Mouse (Mus musculus): ENCODE measurements around the gene Retnlg. TPM values are rescaled to one million over a fixed set of nuclear protein-coding genes. Genes with fewer than 3 reads are reported as not detected.

Retnlg gene
- polyA plus RNA-seq, 1 experiment from 2014 or later, result 1.1 TPM

GRCm38 (mm10) chr16:48871754-48872153 lies 667 bp upstream of the Retnlg start:
- no peaks in the 10 kb centered on the region for H3K36me3 ChIP-seq
- no peaks in the 10 kb centered on the region for H3K4me1 ChIP-seq (replicated peaks)
- no peak overlapping the region for H3K9ac ChIP-seq
- no peak overlapping the region for H3K4me3 ChIP-seq
- no peak overlapping the region for H3K27ac ChIP-seq
- ATAC-seq (replicated peaks; ENCODE audit: insufficient number of reproducible peaks, insufficient read depth, low FRiP score, low read depth), result no peak
- 78% methylated on average over 1 of the region's 1 CpGs for WGBS
- H3K9me3 ChIP-seq (replicated peaks), result no peaks in the 10 kb centered on the region
- no peak overlapping the region for H3K4me2 ChIP-seq
- no peaks in the 10 kb centered on the region for H3K27me3 ChIP-seq

- Histone ChIP-seq H3K9ac (no peak overlapping the region), H3K4me3 (no peak overlapping the region), H3K27me3 (no peaks in the 10 kb centered on the region), H3K27ac (no peak overlapping the region), H3K4me1 (replicated peaks) (no peaks in the 10 kb centered on the region), H3K4me2 (no peak overlapping the region), H3K9me3 (replicated peaks) (no peaks in the 10 kb centered on the region), H3K36me3 (no peaks in the 10 kb centered on the region)
- ATAC-seq (replicated peaks; ENCODE audit: insufficient number of reproducible peaks, insufficient read depth, low FRiP score, low read depth), result no peak
- 38% methylated on average over 2 of the region's 2 CpGs for WGBS
These were observed 18.3 kb downstream of the Retnlg start for GRCm38 (mm10) chr16:48890733-48891132.

GRCm38 (mm10) chr16:48899868-48900267 lies 27.4 kb downstream of the Retnlg start:
- H3K27me3 ChIP-seq, result no peaks in the 10 kb centered on the region
- H3K36me3 ChIP-seq, result no peaks in the 10 kb centered on the region
- no peak overlapping the region for H3K4me3 ChIP-seq
- H3K9ac ChIP-seq, result no peak overlapping the region
- H3K9me3 ChIP-seq (replicated peaks), result no peaks in the 10 kb centered on the region
- 43% methylated on average over 1 of the region's 1 CpGs for WGBS
- H3K27ac ChIP-seq, result no peak overlapping the region
- no peak for ATAC-seq (replicated peaks; ENCODE audit: insufficient number of reproducible peaks, insufficient read depth, low FRiP score, low read depth)
- no peak overlapping the region for H3K4me2 ChIP-seq
- no peaks in the 10 kb centered on the region for H3K4me1 ChIP-seq (replicated peaks)

- Histone ChIP-seq H3K27ac (no peak overlapping the region), H3K9me3 (replicated peaks) (no peaks in the 10 kb centered on the region), H3K27me3 (no peaks in the 10 kb centered on the region), H3K36me3 (no peaks in the 10 kb centered on the region), H3K4me2 (no peak overlapping the region), H3K4me3 (no peak overlapping the region), H3K4me1 (replicated peaks) (no peaks in the 10 kb centered on the region), H3K9ac (no peak overlapping the region)
- no peak for ATAC-seq (replicated peaks; ENCODE audit: insufficient number of reproducible peaks, insufficient read depth, low FRiP score, low read depth)
- WGBS, result 77% methylated on average over 1 of the region's 1 CpGs
These were observed 38.8 kb downstream of the Retnlg start for GRCm38 (mm10) chr16:48911184-48911583.

- WGBS, result 89% methylated on average over 3 of the region's 3 CpGs
- Histone ChIP-seq H3K9ac (no peak overlapping the region), H3K27ac (no peak overlapping the region), H3K4me2 (no peak overlapping the region), H3K4me3 (no peak overlapping the region), H3K9me3 (replicated peaks) (no peaks in the 10 kb centered on the region), H3K27me3 (no peaks in the 10 kb centered on the region), H3K4me1 (replicated peaks) (no peaks in the 10 kb centered on the region), H3K36me3 (no peaks in the 10 kb centered on the region)
- ATAC-seq (replicated peaks; ENCODE audit: insufficient number of reproducible peaks, insufficient read depth, low FRiP score, low read depth), result no peak
These were observed 40.8 kb downstream of the Retnlg start for GRCm38 (mm10) chr16:48913206-48913605.

- no peak overlapping the region for H3K27ac ChIP-seq
- 60% methylated on average over 1 of the region's 1 CpGs for WGBS
- no peaks in the 10 kb centered on the region for H3K9me3 ChIP-seq (replicated peaks)
- no peaks in the 10 kb centered on the region for H3K27me3 ChIP-seq
- peaks cover 25% of the 10 kb centered on the region for H3K36me3 ChIP-seq
- ATAC-seq (replicated peaks; ENCODE audit: insufficient number of reproducible peaks, insufficient read depth, low FRiP score, low read depth), result no peak
- no peaks in the 10 kb centered on the region for H3K4me1 ChIP-seq (replicated peaks)
- no peak overlapping the region for H3K4me3 ChIP-seq
- H3K4me2 ChIP-seq, result no peak overlapping the region
- no peak overlapping the region for H3K9ac ChIP-seq
These were observed 51.3 kb downstream of the Retnlg start for GRCm38 (mm10) chr16:48923724-48924123.

Other genes with a start within 250 kb of the Retnlg start
- gene Trat1, start 100.6 kb upstream of the Retnlg start, polyA plus RNA-seq (2015; fragmentation: Nextera tagmentation; extraction: Ambion mirVana), result 0.20 and 2.2 TPM in 2 replicates
- not detected in 2 replicates for gene Retnlb, start 55.8 kb upstream of the Retnlg start, polyA plus RNA-seq (2015; fragmentation: Nextera tagmentation; extraction: Ambion mirVana)
- gene Retnla, start 30.1 kb upstream of the Retnlg start, polyA plus RNA-seq (2015; fragmentation: Nextera tagmentation; extraction: Ambion mirVana), result 0.23 and 1.2 TPM in 2 replicates
- 14.9 and 15.4 TPM in 2 replicates for gene Dzip3, start 121.5 kb downstream of the Retnlg start, polyA plus RNA-seq (2015; fragmentation: Nextera tagmentation; extraction: Ambion mirVana)
- 18.2 and 19.3 TPM in 2 replicates for gene Cip2a, start 121.6 kb downstream of the Retnlg start, polyA plus RNA-seq (2015; fragmentation: Nextera tagmentation; extraction: Ambion mirVana)
- gene Myh15, start 184.9 kb downstream of the Retnlg start, polyA plus RNA-seq (2015; fragmentation: Nextera tagmentation; extraction: Ambion mirVana), result 0.03 TPM in 1 of 2 replicates, not detected in the other